Mouse (Mus musculus): ENCODE data around the gene C87436. TPM values are rescaled to one million over a fixed set of nuclear protein-coding genes. Genes with fewer than 3 reads are reported as not detected.

The C87436 gene
- polyA plus RNA-seq, 1 experiment: 13.4 TPM

DNA sequence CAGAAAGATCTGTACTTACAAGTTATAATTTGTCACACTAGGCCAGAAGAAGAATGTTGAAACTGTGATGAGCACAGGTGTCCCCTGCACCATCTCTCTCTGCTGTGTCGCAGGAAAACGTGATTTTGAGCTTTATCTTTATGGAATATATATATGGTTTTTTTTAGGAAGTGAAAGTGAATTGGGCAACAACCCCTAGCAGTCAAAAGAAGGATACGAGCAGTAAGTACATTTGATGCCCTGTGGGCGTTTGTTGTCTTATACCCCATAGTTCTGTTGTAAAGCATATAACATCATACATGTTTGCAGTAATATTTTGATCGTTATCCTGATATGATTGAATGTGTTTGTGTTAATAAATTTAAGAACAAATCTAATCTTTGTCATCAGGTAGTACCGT, 19.5 kb upstream of the C87436 start:
- TF ChIP-seq POLR2A (IDR thresholded peaks at IDR 0.05; ENCODE audit: borderline replicate concordance, extremely low read depth, low read depth, low read length): no peak
- TF ChIP-seq CTCF (IDR thresholded peaks at IDR 0.05; ENCODE audit: insufficient read depth, low read length): no peak
- 82% methylated on average over 6 of the region's 6 CpGs for WGBS
- no peak for DNase-seq
- no peaks in the 10 kb centered on the region for H3K4me1 ChIP-seq (ENCODE audit: control insufficient read depth, insufficient read depth, low read length)
- H3K4me3 ChIP-seq (replicated peaks; ENCODE audit: extremely low read depth, low read depth, low read length): no peak overlapping the region

DNA sequence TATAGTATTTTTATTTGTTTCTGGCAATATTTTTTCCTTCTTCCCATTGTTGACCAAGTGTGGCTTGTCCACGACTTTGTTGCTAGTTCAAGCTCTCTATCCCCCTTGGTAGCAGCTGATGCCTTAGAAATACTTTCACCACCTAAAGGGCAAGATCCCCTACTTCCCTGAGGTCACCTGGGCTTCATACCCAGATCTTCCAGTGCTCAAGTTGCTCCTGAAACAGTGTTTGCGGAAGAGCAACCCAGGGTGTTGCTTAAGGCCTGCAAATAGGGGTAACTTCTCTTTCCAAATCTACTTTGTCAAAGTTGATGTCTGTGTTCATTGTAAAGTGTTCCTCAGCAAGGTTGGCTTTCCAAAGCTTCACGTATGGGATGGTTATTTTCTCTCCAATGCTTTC, 18.9 kb upstream of the C87436 start:
- DNase-seq: no peak
- 90% methylated on average over 3 of the region's 3 CpGs for WGBS
- TF ChIP-seq CTCF (IDR thresholded peaks at IDR 0.05; ENCODE audit: insufficient read depth, low read length) (no peak), POLR2A (IDR thresholded peaks at IDR 0.05; ENCODE audit: borderline replicate concordance, extremely low read depth, low read depth, low read length) (no peak)
- no peak overlapping the region for H3K4me3 ChIP-seq (replicated peaks; ENCODE audit: extremely low read depth, low read depth, low read length)
- H3K4me1 ChIP-seq (ENCODE audit: control insufficient read depth, insufficient read depth, low read length): no peaks in the 10 kb centered on the region

DNA sequence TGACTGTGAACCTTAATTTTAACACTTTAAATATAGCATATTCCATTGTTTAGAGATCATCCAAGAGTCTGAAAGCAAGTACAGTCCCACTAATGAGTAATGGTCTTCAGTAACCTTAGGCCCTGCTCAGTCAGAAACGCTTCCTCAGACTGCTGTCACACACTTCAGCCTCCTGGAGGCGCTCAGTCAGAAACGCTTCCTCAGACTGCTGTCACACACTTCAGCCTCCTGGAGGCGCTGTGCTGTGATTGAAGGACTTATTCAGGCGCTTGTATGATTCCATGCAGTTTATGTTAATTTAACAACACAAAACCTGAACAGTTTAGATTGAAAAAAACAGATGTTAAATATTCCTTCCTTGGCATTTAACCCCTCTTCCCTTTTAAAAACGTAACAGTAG, 17.7 kb upstream of the C87436 start:
- Histone ChIP-seq H3K4me1 (ENCODE audit: control insufficient read depth, insufficient read depth, low read length) (no peaks in the 10 kb centered on the region), H3K4me3 (replicated peaks; ENCODE audit: extremely low read depth, low read depth, low read length) (no peak overlapping the region)
- 74% methylated on average over 6 of the region's 6 CpGs for WGBS
- no peak for DNase-seq
- TF ChIP-seq POLR2A (IDR thresholded peaks at IDR 0.05; ENCODE audit: borderline replicate concordance, extremely low read depth, low read depth, low read length) (no peak), CTCF (IDR thresholded peaks at IDR 0.05; ENCODE audit: insufficient read depth, low read length) (0 out of 2 replicates have a peak, but pooled peaks have one; percentile 20)

DNA sequence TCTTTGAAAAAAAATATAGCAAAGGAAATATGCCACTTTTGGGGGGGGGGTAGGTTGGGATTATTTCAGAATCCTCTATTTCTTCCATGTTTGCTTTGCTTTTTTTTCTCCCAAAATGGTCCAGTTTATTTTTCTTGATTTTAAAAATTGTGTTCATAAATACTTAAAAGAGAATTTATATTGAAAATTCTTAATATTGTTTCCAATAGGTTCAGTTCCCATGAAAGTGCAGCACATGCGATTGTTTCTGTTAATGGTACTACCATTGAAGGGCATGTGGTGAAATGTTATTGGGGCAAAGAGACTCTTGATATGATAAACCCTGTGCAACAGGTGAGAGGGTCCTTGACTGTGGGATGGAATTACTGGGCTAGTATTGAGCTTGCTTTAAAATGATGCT, 11.8 kb upstream of the C87436 start, which contains the start of gene Gm44790:
Gm44790 (plus strand) TSS at position 301 of the 400 bp plus-strand sequence.
- H3K4me1 ChIP-seq (ENCODE audit: control insufficient read depth, insufficient read depth, low read length): no peaks in the 10 kb centered on the region
- DNase-seq: no peak
- WGBS: 91% methylated on average over 1 of the region's 1 CpGs
- no peak within 1 kb of the TSS for H3K4me3 ChIP-seq (replicated peaks; ENCODE audit: extremely low read depth, low read depth, low read length)
- TF ChIP-seq CTCF (IDR thresholded peaks at IDR 0.05; ENCODE audit: insufficient read depth, low read length) (no peak), POLR2A (IDR thresholded peaks at IDR 0.05; ENCODE audit: borderline replicate concordance, extremely low read depth, low read depth, low read length) (no peak)

DNA sequence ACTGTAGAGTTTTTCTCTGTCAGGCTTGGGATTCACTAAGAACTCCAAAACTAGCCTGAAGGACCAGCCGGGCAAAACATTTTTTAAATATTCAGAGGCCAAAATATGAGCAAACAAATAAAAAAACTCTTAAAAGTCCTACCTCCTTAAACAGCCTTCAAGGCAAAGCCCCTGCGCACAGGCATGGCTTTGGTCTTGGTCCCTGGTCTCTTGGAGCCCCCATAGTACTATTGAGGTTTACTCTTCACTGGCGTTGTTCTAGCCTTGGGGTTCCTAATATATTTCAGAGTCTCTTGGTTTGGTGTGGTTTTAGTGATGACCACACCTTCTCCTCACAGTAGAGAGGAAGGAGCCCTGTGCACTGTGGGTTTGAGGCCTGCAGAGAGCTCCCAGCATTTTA, 6.6 kb upstream of the C87436 start:
- Histone ChIP-seq H3K4me1 (ENCODE audit: control insufficient read depth, insufficient read depth, low read length) (no peaks in the 10 kb centered on the region), H3K4me3 (replicated peaks; ENCODE audit: extremely low read depth, low read depth, low read length) (no peak overlapping the region)
- TF ChIP-seq CTCF (IDR thresholded peaks at IDR 0.05; ENCODE audit: insufficient read depth, low read length) (no peak), POLR2A (IDR thresholded peaks at IDR 0.05; ENCODE audit: borderline replicate concordance, extremely low read depth, low read depth, low read length) (no peak)
- DNase-seq: no peak
- WGBS: 95% methylated on average over 3 of the region's 3 CpGs

DNA sequence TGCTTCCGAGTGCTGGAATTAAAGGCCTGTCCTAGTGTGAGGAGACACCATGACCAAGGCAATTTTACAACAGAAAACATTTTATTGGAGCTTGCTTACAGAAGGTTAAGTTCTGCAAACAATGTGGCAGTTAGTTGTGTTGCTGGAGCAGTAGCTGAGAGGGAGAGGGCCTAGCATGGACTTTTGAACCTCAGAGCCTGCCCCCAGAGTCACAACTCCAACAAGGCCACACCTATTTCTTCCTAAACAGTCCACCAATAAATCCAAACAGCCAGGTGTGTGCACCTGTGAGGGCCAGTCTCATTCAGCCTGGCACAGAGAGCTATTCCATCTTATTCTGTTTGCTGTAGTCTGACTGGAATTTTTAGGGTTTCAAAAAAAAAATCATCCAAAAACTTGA, 4.5 kb upstream of the C87436 start:
- DNase-seq: no peak
- no peaks in the 10 kb centered on the region; the same call in 1 of the 2 replicates for H3K4me1 ChIP-seq (ENCODE audit: control insufficient read depth, insufficient read depth, low read length)
- WGBS: 88% methylated on average over 1 of the region's 1 CpGs
- H3K4me3 ChIP-seq (replicated peaks; ENCODE audit: extremely low read depth, low read depth, low read length): no peak overlapping the region
- TF ChIP-seq CTCF (IDR thresholded peaks at IDR 0.05; ENCODE audit: insufficient read depth, low read length) (no peak), POLR2A (IDR thresholded peaks at IDR 0.05; ENCODE audit: borderline replicate concordance, extremely low read depth, low read depth, low read length) (no peak)

DNA sequence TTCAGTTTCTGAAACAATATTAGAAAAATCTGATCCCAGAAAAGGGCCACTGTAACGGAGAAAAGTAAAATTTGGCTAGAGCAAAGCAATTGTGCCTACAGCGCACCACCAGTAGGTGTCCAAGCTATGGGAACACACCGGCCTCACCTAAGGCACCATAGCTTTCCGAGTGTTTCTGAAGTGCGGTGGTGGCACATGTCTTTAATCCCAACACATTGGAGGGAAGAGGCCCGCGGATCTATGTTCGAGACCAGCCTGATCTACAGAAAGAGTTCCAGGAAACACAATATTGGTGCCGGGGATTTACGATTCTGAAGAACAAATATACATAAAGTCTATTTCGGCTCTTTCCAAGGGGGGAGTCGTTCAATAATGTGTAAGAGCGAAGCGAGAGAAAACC, 463 bp upstream of the C87436 start:
- peak; percentile 60 for TF ChIP-seq CTCF (IDR thresholded peaks at IDR 0.05; ENCODE audit: insufficient read depth, low read length)
- TF ChIP-seq POLR2A (IDR thresholded peaks at IDR 0.05; ENCODE audit: borderline replicate concordance, extremely low read depth, low read depth, low read length): no peak; the same call in 1 of the 2 replicates
- DNase-seq: peak; percentile 61

DNA sequence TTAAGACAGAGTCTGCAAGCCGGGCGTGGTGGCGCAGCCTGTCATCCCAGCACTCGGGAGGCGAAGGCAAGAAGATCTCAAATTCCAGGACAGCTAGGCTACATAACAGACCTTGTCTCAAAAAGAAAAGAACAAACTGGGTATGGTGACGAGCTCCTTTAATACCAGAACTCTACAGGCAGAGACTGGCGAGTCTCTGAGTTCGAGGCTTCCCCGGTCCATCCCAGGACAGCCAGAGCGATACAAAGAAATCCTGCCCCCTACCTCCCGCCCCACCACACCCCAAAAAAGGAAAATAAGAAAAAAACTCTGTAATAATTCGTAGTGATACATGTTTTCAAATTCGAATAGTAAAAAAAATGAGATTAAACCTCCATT, 934 bp downstream of the C87436 start:
- TF ChIP-seq CTCF (IDR thresholded peaks at IDR 0.05; ENCODE audit: insufficient read depth, low read length) (no peak), POLR2A (IDR thresholded peaks at IDR 0.05; ENCODE audit: borderline replicate concordance, extremely low read depth, low read depth, low read length) (no peak)
- 3% methylated on average over 13 of the region's 13 CpGs for whole genome bisulfite sequencing
- peaks cover 3% of the 10 kb centered on the region for H3K4me1 ChIP-seq (ENCODE audit: control insufficient read depth, insufficient read depth, low read length)
- H3K4me3 ChIP-seq (replicated peaks; ENCODE audit: extremely low read depth, low read depth, low read length): peak overlapping the region; percentile 99
- DNase-seq: no peak

More for the DNA sequence above, 463 bp upstream of the C87436 start:
- WGBS: 1% methylated on average over 14 of the region's 14 CpGs
- Histone ChIP-seq H3K4me3 (replicated peaks; ENCODE audit: extremely low read depth, low read depth, low read length) (peak overlapping the region; percentile 99), H3K4me1 (ENCODE audit: control insufficient read depth, insufficient read depth, low read length) (peaks cover 3% of the 10 kb centered on the region)

DNA sequence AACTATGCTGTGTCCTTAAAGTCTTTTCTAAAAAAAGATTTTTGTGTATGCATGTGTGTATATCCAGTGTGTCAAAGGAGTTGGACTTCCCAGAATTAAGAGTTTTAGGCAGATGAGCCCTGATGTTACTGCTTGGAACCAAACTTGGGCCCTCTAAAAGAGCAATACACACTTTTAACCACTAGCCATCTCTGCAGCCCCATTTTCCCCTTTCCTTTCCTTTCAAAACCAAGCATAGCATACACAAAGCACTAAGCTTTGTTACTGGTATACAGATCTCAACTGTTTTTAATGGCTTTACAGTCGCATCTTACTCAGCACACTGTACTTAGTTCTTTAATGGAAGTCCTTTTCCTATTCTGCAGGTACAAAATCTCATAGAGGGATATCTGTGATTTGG, 1.4 kb downstream of the C87436 start:
- WGBS: 83% methylated on average over 1 of the region's 1 CpGs
- TF ChIP-seq POLR2A (IDR thresholded peaks at IDR 0.05; ENCODE audit: borderline replicate concordance, extremely low read depth, low read depth, low read length) (no peak), CTCF (IDR thresholded peaks at IDR 0.05; ENCODE audit: insufficient read depth, low read length) (no peak)
- peaks cover 3% of the 10 kb centered on the region for H3K4me1 ChIP-seq (ENCODE audit: control insufficient read depth, insufficient read depth, low read length)
- no peak for DNase-seq
- no peak overlapping the region for H3K4me3 ChIP-seq (replicated peaks; ENCODE audit: extremely low read depth, low read depth, low read length)

DNA sequence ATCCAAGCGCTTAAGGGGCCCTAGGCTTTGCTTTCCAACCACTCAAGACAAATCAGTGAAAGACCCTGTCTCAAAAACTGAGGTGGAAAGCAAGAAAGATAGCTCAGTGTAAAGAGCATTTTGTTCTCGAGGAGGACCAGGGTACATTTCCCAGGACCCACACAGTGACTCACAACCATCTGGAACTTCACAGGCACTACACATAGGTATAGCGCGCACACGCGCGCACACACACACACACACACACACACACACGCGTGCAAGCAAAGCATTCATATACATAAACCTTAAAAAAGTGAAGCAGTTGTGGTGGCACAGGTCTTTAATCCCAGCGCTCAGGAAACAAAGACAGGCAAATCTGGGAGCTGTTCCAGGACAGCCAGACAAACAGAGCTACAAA, 3.4 kb downstream of the C87436 start:
- WGBS: 92% methylated on average over 10 of the region's 10 CpGs
- TF ChIP-seq POLR2A (IDR thresholded peaks at IDR 0.05; ENCODE audit: borderline replicate concordance, extremely low read depth, low read depth, low read length) (no peak), CTCF (IDR thresholded peaks at IDR 0.05; ENCODE audit: insufficient read depth, low read length) (no peak)
- DNase-seq: no peak
- Histone ChIP-seq H3K4me3 (replicated peaks; ENCODE audit: extremely low read depth, low read depth, low read length) (no peak overlapping the region), H3K4me1 (ENCODE audit: control insufficient read depth, insufficient read depth, low read length) (peaks cover 3% of the 10 kb centered on the region)

Data from lung, adult 2 months (tissue).